Mouse (Mus musculus) embryo, embryonic 9.5 days (tissue): ENCODE data around the gene Spef2.
A peak's percentile ranks its signal among the peaks of the same experiment; 100 is the strongest.
"Not testable (repeated sequence)": the region's sequence is repeated elsewhere in the genome, so short reads cannot be mapped to it uniquely, and the experiment has no call there.

ENCODE experiments used
- DNase-seq: peaks from one replicate; pipeline ENCODE4 v3.0.0-alpha.2; 2017; ENCODE audit errors: extremely low spot score

Gene Spef2

GRCm38 (mm10) chr15:9748359-9749102, at the start of gene Spef2:
Gene Spef2, minus strand, starts transcription at chr15:9748868.
- DNase-seq, result peak; percentile 58

DNA sequence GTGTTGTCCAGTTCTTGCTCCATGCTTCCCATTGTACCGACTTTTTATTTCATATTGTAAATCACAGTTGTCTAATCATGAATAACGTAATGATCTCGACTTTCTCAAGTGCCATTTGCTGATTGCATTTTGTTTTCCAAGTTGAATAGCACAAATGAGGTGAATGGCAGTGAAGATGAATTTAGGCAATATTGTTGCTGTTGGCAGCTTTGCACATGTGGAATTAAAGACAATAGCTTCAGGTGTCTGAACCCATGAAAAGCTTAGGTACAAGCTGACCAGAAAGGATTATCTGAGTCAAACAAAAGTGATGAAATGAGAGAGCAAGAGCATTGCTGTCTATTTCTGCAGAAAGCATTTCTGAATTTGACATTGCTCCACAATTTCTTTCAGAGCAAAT, 45.5 kb upstream of the Spef2 start:
- no peak for DNase-seq

- DNase-seq, result no peak
Observed at GRCm38 (mm10) chr15:9788245-9789030, 39.8 kb upstream of the Spef2 start.

DNA sequence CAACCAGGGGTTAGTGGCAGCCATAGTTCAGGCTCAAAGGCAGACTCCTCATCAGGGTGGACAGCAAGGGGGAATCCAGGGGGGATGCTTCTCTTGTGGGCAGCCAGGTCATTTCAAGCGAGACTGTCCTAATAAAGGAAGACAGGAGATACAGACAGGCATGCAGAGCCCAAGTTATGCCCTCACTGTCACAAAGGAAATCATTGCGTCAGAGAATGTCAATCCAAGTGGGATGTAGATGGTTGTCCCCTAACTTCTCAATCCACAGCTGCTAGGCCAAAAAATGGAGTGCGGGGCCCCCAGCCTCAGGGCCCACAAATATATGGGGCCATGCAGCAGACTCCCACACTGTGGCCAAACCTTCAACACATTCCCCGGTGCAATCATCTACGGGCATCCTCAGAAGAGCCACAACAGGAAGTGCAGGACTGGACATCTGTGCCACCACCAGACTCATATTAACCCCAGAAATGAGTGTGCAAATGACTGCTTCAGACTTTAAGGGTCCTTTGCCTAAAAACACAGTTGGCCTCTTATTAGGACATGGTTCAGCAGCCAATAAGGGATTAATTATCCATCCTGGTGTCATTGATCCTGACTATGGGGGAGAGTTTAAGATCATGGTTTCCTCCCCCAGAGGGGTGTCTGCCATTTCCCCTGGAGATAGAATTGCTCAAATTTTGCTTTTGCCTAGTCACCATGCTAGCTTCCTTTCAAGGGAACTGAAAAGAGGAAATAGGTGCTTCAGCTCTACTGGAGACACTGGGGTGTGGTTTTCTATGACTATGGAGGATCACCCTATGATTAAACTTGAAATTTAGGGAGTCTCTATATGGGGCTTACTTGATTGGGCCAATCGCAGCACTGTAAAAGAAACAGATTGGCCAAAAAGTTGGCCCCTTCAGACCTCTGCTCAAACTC, 25.8 kb upstream of the Spef2 start:
- not testable (repeated sequence) for DNase-seq

GRCm38 (mm10) chr15:9768184-9768918, 19.7 kb upstream of the Spef2 start:
- peak; percentile 4 for DNase-seq

GRCm38 (mm10) chr15:9767034-9767433, 18.4 kb upstream of the Spef2 start:
- DNase-seq, result no peak

- DNase-seq, result no peak
Observed at GRCm38 (mm10) chr15:9750966-9751365, 2.3 kb upstream of the Spef2 start.

GRCm38 (mm10) chr15:9747410-9748104, 1.1 kb downstream of the Spef2 start:
- no peak for DNase-seq

- DNase-seq, result no peak
Observed at GRCm38 (mm10) chr15:9742172-9742571, 6.5 kb downstream of the Spef2 start.

GRCm38 (mm10) chr15:9714574-9715458, 33.9 kb downstream of the Spef2 start:
- no peak for DNase-seq

DNA sequence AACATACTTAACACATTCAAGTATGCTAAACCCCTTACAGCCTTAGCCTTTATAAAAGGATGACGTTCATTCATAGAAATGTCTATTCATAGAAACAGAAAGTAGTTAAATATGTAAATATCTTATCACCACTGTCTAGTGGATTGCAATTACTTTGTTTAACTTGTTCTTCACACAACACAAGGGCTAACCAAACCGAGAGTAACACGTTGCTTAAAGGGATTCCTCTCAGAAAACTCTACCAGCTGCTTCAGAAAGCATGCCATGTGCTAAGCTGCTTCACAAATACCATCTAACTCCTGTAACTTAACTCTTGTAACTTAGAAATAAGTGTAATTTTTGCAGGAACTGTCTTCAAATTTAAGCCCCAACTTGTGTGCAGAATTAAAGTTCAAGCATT, 35.0 kb downstream of the Spef2 start:
- no peak for DNase-seq

DNA sequence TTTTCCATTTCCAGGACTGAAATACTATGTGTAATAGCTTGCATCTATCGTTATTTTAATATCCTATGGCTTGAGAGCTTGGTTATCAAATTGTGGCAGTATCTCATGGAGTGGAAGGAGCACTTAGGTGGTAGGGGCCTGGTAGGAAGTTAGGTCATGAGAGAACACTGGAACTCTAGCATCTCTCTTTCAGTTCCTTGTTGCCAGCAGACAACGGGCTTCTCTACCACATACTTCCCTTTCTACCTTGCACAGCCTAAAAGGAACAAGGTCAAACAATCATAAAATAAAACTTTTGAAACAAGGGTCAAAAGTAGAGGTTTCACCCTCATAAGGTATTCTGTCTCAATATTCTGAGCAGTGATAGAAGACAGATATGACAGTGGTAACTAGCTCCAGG, 38.3 kb downstream of the Spef2 start:
- DNase-seq, result no peak

GRCm38 (mm10) chr15:9705830-9706450, 42.7 kb downstream of the Spef2 start:
- no peak for DNase-seq

- no peak for DNase-seq
Observed at GRCm38 (mm10) chr15:9701845-9702244, 46.8 kb downstream of the Spef2 start.

DNA sequence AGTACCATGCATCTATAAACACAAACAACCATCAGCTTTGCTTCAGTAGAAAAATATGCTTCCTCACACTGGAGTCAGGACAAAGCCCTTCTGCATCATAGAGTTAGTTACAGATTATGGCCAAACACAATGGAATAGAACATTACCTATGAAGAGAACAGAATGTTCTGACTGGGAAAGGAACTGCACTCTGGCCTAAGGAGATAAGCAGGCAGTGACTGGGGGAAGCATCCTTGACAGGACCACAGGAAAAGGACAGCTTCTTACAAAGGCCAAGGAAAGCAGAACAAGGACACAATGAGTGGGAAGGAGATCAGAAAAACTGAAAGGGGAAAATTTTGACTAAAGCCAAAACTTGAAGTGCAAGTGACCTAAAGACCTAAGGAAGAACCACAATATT, 56.9 kb downstream of the Spef2 start:
- no peak for DNase-seq

DNA sequence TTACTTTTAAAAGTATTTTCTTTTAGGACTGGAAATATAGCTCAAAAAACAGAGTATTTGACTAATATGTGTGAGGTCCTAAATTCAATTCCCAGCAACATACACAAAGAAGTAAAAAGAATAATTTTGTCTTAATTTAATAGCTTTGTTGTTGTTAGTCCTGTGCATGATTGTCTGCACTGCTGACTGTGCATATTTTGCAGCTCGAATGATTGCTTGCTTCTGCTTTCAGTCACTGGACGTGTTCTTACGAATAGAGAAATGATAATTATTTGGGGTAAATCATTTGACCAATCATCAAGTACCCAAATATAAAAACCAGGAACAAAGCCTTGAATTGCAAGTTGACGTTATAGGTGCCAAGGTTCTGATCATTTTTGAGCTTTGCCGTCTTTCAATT, 57.8 kb downstream of the Spef2 start:
- no peak for DNase-seq

- DNase-seq, result no peak
Observed at GRCm38 (mm10) chr15:9690436-9690835, 58.2 kb downstream of the Spef2 start.

DNA sequence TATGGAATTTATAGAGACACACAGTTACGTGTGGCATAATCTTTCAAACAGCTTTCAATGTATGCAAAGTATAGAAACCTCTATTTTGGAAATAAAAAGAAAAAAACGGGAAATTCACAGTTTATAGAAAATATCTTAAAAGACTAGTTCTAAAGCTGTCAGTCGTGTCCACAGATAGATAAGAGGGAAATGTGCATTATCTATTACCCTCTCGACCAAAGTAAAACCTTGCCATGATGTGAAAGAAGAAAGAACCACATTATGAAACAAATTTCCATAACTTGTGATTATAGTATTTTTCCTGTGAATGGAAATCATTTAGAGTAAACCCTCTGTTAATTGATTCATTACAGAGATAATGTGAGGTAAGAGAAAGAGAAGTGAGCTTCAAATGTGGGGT, 65.2 kb downstream of the Spef2 start:
- DNase-seq, result no peak

GRCm38 (mm10) chr15:9677343-9678036, 71.2 kb downstream of the Spef2 start:
- DNase-seq, result no peak
